Mouse (Mus musculus): ENCODE data around the gene Ppp1r14d.

Ppp1r14d gene

GRCm38 (mm10) chr2:119237210-119237870 is 7.6 kb upstream of the Ppp1r14d start, which contains the start of gene Spint1:
Gene Spint1, plus strand, starts transcription at chr2:119237362.
- in situ Hi-C loops (cut with MboI, MseI) = no loop called here

DNA sequence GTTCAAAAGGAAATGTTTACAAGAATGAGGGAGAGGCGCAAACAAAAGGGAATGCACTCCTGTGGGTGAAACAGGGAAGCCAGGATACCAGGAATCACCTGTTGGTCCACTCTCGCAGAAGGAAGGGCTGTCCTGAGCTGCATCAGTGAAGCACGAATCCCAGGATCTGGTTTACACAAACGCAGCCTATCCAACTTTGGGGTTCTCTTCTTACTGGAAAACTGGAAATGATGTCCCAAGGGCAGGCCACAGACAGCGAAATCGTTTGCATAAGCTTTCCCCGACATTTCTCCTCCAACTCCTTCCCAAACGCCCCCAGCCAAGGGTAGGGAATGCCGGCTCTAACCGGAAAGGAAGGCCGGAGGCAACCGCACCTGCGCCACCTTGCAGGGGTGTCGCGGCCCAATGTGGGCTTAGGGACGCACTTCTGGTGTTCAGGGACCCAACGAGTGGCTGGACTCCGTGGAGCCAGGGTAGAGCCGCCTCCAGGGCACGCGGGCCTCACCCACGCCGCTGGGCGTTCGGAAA is 7.0 kb upstream of the Ppp1r14d start:
- in situ Hi-C loops (cut with MboI, MseI) = no loop called here

GRCm38 (mm10) chr2:119209176-119209507 is 20.6 kb downstream of the Ppp1r14d start:
- in situ Hi-C loops (cut with MboI, MseI) = loop anchor here (5.0 kb wide), 1 partner anchor 78 kb away; the partner anchor contains the start of gene Vps18

DNA sequence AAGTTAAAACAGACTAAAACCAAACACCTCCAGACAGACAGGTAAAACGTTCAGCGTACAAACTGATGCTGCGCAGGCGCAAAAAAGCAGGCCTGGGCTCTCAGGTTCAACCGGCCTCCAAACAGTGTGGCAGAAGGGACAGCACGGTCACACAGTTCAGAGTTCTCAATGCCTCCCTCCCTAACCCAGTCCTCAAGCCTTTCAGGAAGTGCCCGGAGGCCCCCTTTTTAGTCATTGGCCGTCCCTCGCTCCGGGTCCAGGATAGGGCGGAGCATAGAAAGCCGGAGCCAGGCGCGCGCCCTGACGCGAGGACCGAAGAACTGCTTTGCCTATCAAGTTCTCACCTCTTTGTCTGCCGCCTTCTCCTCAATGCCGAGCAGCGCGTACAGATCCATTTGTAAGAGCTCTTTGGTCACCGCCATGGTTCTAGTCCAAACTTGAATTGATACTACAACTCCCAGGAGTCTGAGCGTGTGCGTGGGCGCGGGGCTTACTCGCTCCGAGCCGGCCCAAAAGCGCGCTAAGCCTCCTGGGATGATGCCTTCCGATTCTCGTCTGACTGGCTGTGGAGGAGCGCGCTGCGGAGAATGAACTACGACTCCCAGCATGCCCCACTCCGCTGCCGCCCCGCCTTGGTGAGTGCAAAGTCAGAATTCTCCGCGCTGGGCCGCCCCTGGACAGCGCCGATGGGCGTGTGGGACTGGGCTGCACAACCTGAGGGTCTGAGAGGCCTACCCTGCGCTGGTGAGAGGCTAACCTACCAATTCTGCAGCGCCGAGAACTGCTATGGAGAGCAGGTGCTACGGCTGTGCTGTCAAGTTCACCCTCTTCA is 21.1 kb downstream of the Ppp1r14d start, which contains the start of the genes Zfyve19 and Dnajc17:
TSS of gene Zfyve19 (plus strand) at position 274 of the 832 bp plus-strand sequence.
TSS of gene Dnajc17 (minus strand) at position 452 of the 832 bp plus-strand sequence.
- in situ Hi-C loops (cut with MboI, MseI) = loop anchor here (5.0 kb wide), 1 partner anchor 79 kb away; the partner anchor contains the start of gene Vps18

DNA sequence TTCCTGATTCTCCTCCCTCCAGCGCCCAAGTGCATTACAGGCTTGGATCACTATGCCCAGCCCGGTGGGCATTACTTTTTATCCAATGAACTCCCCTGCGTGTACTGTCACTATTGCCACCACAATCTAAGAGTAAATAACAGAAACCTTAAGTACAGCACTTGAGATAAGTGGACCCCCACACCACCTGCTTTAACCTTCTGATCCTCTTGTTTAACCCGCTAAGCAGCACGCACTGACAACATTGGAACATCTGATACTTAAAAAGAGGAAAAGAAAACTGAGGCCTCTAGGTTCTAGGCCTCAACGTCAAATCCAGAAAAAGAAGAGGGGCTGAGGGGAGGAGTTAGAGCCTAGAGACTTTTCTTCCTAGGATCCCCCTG is 21.8 kb downstream of the Ppp1r14d start:
- in situ Hi-C loops (cut with MboI, MseI) = loop anchor here (5.0 kb wide), 1 partner anchor 79 kb away; the partner anchor contains the start of gene Vps18

- in situ Hi-C loops (cut with MboI, MseI) = no loop called here
Measured at GRCm38 (mm10) chr2:119203871-119204460, 25.7 kb downstream of the Ppp1r14d start.

DNA sequence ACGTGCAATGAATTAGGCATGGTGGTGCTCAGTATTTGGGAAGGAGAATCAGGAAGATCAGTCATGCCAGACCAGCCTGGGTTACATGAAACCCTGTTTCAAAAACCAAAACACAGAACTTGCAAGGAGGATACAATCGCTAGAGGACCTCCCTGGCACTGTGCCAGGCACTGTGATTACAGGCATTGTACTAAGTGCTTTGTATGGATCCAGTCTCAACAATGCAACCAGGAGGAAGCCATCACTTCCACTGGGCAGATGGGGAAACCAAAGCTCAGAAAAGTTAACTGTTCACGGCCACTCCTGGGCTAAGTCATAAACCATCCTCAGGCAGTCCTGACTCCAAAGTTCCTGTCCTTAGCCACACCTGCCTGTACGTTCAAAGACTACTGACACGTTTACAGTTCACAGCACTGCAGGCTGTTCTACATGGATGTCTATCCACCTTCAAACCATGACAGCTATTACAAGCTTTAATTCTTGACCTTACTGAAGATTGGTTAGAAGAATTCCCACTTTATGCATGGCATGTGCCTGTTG is 26.7 kb downstream of the Ppp1r14d start:
- in situ Hi-C loops (cut with MboI, MseI) = no loop called here

DNA sequence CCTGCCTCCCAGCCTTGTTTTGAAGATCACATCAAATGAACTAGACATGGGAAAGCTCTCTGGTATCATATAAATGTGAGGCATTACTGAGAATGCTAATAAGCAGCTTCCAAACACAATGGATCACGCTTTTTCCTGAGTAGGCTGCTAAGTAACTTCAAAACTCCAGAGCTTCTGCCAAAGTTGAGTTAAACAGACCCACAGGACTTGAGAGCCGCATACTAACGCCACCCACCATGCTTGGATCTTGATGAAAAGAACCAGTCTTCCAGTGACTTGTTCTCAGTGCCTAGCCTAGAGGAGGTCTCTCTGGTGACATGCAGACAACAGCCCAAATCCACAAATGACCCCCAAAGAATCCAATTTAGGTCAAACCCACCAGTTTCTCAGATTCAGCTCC is 30.8 kb downstream of the Ppp1r14d start:
- in situ Hi-C loops (cut with MboI, MseI) = no loop called here

- in situ Hi-C loops (cut with MboI, MseI) = no loop called here
Measured at GRCm38 (mm10) chr2:119198049-119198448, 31.7 kb downstream of the Ppp1r14d start.

DNA sequence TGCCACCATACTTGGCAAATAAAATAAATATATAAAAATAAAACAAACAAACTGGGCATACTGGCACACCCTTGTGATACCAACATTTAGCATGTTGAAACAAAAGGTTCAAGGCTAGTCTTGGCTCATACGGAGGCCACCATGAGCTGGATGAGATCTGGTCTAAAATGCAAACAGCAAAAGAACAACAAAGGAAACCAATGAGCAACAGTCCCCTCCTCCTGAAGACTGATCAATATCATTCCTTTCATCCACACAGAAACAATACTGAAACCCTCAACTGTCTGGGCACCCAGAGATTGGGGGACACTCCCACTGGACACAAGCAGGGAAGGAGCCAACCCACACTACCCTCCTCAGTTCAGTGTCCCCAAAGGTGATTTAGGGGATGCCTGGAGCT is 32.2 kb downstream of the Ppp1r14d start:
- in situ Hi-C loops (cut with MboI, MseI) = no loop called here

GRCm38 (mm10) chr2:119196316-119197108 is 33.2 kb downstream of the Ppp1r14d start:
- in situ Hi-C loops (cut with MboI, MseI) = no loop called here

DNA sequence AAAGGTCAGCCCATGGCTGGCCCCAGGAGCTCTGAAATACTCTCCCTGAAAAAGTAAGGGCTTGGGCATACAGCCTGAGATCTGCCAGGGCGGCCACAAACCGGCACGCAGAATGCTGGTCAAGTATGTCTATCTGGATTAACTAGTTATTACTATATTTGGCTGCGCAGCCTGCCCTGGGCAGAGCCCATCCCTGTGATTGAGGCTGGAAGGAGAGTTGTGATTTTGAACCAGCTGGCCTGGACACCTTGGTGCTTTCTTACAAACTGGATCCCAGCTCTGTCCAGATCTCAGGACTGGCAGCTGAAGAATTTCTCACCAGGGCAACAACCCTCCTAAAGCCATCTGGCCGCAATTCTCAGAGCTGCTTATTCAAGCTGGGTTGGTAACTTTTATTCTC is 35.6 kb downstream of the Ppp1r14d start:
- in situ Hi-C loops (cut with MboI, MseI) = no loop called here

DNA sequence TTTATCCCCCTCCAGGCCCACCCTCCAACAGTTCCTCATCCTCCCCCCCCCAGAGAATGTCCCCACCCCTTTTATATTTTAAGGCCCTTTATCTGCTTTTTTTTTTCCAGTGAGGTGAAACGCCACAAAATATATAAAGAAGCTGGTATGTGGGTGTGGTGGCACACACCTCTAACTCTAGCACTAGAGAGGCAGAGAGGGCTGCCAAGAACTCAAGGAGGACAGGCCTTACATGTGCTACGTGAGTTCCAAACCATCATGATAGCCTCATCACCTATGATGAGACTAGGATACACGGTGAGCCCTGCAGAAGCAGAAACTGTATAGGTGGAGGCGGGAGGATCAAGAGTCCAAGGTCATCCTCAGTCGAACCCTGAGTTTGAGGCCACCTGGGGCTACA is 38.7 kb downstream of the Ppp1r14d start:
- in situ Hi-C loops (cut with MboI, MseI) = no loop called here

- in situ Hi-C loops (cut with MboI, MseI) = no loop called here
Measured at GRCm38 (mm10) chr2:119189029-119189710, 40.5 kb downstream of the Ppp1r14d start.

- in situ Hi-C loops (cut with MboI, MseI) = no loop called here
Measured at GRCm38 (mm10) chr2:119182914-119183313, 46.8 kb downstream of the Ppp1r14d start.

DNA sequence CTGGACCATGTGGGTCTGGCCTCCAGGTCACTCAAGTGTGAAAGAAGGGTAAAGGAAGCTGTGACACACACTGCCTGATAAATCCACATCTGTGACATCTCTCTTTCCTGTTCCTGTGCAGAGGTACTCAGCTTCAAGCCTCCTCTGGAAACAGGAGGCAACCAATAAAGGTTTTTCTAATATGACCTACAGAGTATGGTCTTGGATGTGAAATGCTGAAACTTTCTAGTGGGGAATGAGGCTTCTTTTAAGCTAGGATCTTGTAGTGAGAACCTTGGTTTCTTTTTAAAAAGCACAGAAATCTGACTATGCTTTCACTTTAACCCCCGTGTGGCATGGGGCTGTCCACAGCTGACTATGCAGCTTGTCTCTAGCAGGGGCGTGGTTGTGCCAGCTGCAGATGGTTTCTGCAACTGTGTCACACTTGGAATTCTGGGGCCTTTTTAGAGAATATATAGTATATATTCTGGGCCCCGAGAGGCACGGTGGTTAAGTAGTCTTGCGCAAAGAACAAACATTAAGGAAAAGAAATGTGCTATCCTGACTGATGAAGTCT is 52.2 kb downstream of the Ppp1r14d start:
- in situ Hi-C loops (cut with MboI, MseI) = no loop called here

DNA sequence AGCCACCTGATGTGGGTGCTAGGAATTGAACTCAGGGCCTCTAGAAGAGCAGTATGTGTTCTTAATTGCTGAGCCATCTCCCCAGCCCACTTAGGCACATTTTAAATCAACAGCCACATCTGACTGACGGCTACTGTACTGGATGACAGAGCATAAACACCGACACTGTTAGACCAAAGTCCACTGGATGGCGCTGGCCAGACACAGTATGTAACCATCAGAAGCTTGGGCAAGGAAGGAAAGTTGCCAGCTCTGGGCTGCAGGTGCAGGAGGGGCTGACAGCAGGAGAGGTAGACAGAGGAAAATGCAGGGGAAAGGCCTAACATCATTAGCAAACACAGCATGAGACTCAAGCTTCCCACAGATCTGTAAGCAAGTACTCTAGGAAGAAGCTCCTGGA is 52.9 kb downstream of the Ppp1r14d start:
- in situ Hi-C loops (cut with MboI, MseI) = no loop called here

GRCm38 (mm10) chr2:119175614-119176013 is 54.1 kb downstream of the Ppp1r14d start:
- in situ Hi-C loops (cut with MboI, MseI) = no loop called here

GRCm38 (mm10) chr2:119174866-119175265 is 54.8 kb downstream of the Ppp1r14d start:
- in situ Hi-C loops (cut with MboI, MseI) = no loop called here
